Mouse (Mus musculus): Measurements from ENCODE around the gene Tnfaip8l2. TPM values are rescaled to one million over a fixed set of nuclear protein-coding genes. Genes with fewer than 3 reads are reported as not detected.

Tnfaip8l2 gene
- 4.8 and 4.9 TPM in 2 replicates for polyA plus RNA-seq (2012; rRNA removed)
- 5.7 and 6.1 TPM in 2 replicates for polyA plus RNA-seq (2014; fragmentation: Nextera tagmentation; extraction: Ambion mirVana)

GRCm38 (mm10) chr3:95141952-95142616, at the start of gene Tnfaip8l2:
Gene Tnfaip8l2 (minus strand): TSS chr3:95142360.
- DNase-seq (ENCODE audit: low read depth in 3 of 3, low spot score in 3 of 3) (no peak), ATAC-seq (ENCODE audit: insufficient read depth) (peak; percentile 72)
- Histone ChIP-seq H3K27me3 (ENCODE audit: control insufficient read depth, insufficient read depth, low read length) (no peaks in the 10 kb centered on the region), H3K4me2 (ENCODE audit: low read depth) (peak within 1 kb of the TSS; percentile 41), H3K4me3 (ENCODE audit: insufficient read depth in 1 of 2, low read depth in 2 of 2, low read length in 2 of 2) (peak within 1 kb of the TSS; percentile 37 to 41), H3K9ac (replicated peaks) (peak within 1 kb of the TSS; percentile 11; the same call in 1 of the 2 replicates), H3K36me3 (replicated peaks; ENCODE audit: control insufficient read depth, insufficient read depth, low read depth) (no peaks in the 10 kb centered on the region), H3K27ac (no peak within 1 kb of the TSS), H3K4me1 (replicated peaks; ENCODE audit: control insufficient read depth in 2 of 2, insufficient read depth in 2 of 2, low read length in 1 of 2) (peaks cover 7 to 8% of the 10 kb centered on the region in 2 experiments; a peak in 3 of 4 replicates), H3K9me3 (ENCODE audit: control insufficient read depth, low read length) (no peaks in the 10 kb centered on the region)
- WGBS (ENCODE audit: insufficient replicate concordance) = 44% methylated on average over 10 of the region's 10 CpGs
- no peak for TF ChIP-seq EP300 (IDR thresholded peaks at IDR 0.05; ENCODE audit: low read depth)
- TF ChIP-seq CTCF (IDR thresholded peaks at IDR 0.05; ENCODE audit: low read depth) = no peak

GRCm38 (mm10) chr3:95186888-95187287, 44.7 kb upstream of the Tnfaip8l2 start:
- WGBS (ENCODE audit: insufficient replicate concordance) = 86% methylated on average over 6 of the region's 6 CpGs
- H3K27ac ChIP-seq = no peak overlapping the region
- no peak for DNase-seq (ENCODE audit: low read depth in 3 of 3, low spot score in 3 of 3)
- H3K4me1 ChIP-seq (replicated peaks; ENCODE audit: control insufficient read depth in 2 of 2, insufficient read depth in 2 of 2, low read length in 1 of 2) = no peaks in the 10 kb centered on the region
- peaks cover 59% of the 10 kb centered on the region for H3K36me3 ChIP-seq (replicated peaks; ENCODE audit: control insufficient read depth, insufficient read depth, low read depth)
- no peaks in the 10 kb centered on the region for H3K27me3 ChIP-seq (ENCODE audit: control insufficient read depth, insufficient read depth, low read length)
- no peak overlapping the region for H3K4me2 ChIP-seq (ENCODE audit: low read depth)
- H3K9me3 ChIP-seq (ENCODE audit: control insufficient read depth, low read length) = no peaks in the 10 kb centered on the region
- TF ChIP-seq EP300 (IDR thresholded peaks at IDR 0.05; ENCODE audit: low read depth) (no peak), CTCF (IDR thresholded peaks at IDR 0.05; ENCODE audit: low read depth) (no peak)
- ATAC-seq (ENCODE audit: insufficient read depth) = no peak
- no peak overlapping the region for H3K9ac ChIP-seq (replicated peaks)
- no peak overlapping the region for H3K4me3 ChIP-seq (ENCODE audit: insufficient read depth in 1 of 2, low read depth in 2 of 2, low read length in 2 of 2)

- Histone ChIP-seq H3K36me3 (replicated peaks; ENCODE audit: control insufficient read depth, insufficient read depth, low read depth) (peaks cover 59% of the 10 kb centered on the region), H3K9ac (replicated peaks) (no peak overlapping the region), H3K4me3 (ENCODE audit: insufficient read depth in 1 of 2, low read depth in 2 of 2, low read length in 2 of 2) (no peak overlapping the region), H3K27me3 (ENCODE audit: control insufficient read depth, insufficient read depth, low read length) (no peaks in the 10 kb centered on the region), H3K27ac (no peak overlapping the region), H3K4me2 (ENCODE audit: low read depth) (no peak overlapping the region), H3K9me3 (ENCODE audit: control insufficient read depth, low read length) (no peaks in the 10 kb centered on the region), H3K4me1 (replicated peaks; ENCODE audit: control insufficient read depth in 2 of 2, insufficient read depth in 2 of 2, low read length in 1 of 2) (no peaks in the 10 kb centered on the region)
- no peak for ATAC-seq (ENCODE audit: insufficient read depth)
- no peak for DNase-seq (ENCODE audit: low read depth in 3 of 3, low spot score in 3 of 3)
- TF ChIP-seq CTCF (IDR thresholded peaks at IDR 0.05; ENCODE audit: low read depth) = no peak
- TF ChIP-seq EP300 (IDR thresholded peaks at IDR 0.05; ENCODE audit: low read depth) = no peak
- WGBS (ENCODE audit: insufficient replicate concordance) = 80% methylated on average over 2 of the region's 2 CpGs
Measured at GRCm38 (mm10) chr3:95186100-95186499, 43.9 kb upstream of the Tnfaip8l2 start.

- Histone ChIP-seq H3K4me3 (ENCODE audit: insufficient read depth in 1 of 2, low read depth in 2 of 2, low read length in 2 of 2) (no peak overlapping the region), H3K27ac (no peak overlapping the region), H3K36me3 (replicated peaks; ENCODE audit: control insufficient read depth, insufficient read depth, low read depth) (peaks cover 53% of the 10 kb centered on the region), H3K9me3 (ENCODE audit: control insufficient read depth, low read length) (no peaks in the 10 kb centered on the region), H3K4me2 (ENCODE audit: low read depth) (no peak overlapping the region), H3K9ac (replicated peaks) (no peak overlapping the region), H3K27me3 (ENCODE audit: control insufficient read depth, insufficient read depth, low read length) (no peaks in the 10 kb centered on the region), H3K4me1 (replicated peaks; ENCODE audit: control insufficient read depth in 2 of 2, insufficient read depth in 2 of 2, low read length in 1 of 2) (no peaks in the 10 kb centered on the region)
- ATAC-seq (ENCODE audit: insufficient read depth) (no peak), DNase-seq (ENCODE audit: low read depth in 3 of 3, low spot score in 3 of 3) (no peak)
- TF ChIP-seq EP300 (IDR thresholded peaks at IDR 0.05; ENCODE audit: low read depth) (no peak), CTCF (IDR thresholded peaks at IDR 0.05; ENCODE audit: low read depth) (no peak)
- 75% methylated on average over 9 of the region's 9 CpGs for WGBS (ENCODE audit: insufficient replicate concordance)
Measured at GRCm38 (mm10) chr3:95184796-95185577, 42.8 kb upstream of the Tnfaip8l2 start.

- Histone ChIP-seq H3K36me3 (replicated peaks; ENCODE audit: control insufficient read depth, insufficient read depth, low read depth) (peaks cover 22% of the 10 kb centered on the region), H3K4me3 (ENCODE audit: insufficient read depth in 1 of 2, low read depth in 2 of 2, low read length in 2 of 2) (no peak overlapping the region), H3K27ac (no peak overlapping the region), H3K4me2 (ENCODE audit: low read depth) (no peak overlapping the region), H3K9me3 (ENCODE audit: control insufficient read depth, low read length) (no peaks in the 10 kb centered on the region), H3K9ac (replicated peaks) (no peak overlapping the region), H3K4me1 (replicated peaks; ENCODE audit: control insufficient read depth in 2 of 2, insufficient read depth in 2 of 2, low read length in 1 of 2) (no peaks in the 10 kb centered on the region), H3K27me3 (ENCODE audit: control insufficient read depth, insufficient read depth, low read length) (no peaks in the 10 kb centered on the region)
- DNase-seq (ENCODE audit: low read depth in 3 of 3, low spot score in 3 of 3) (no peak), ATAC-seq (ENCODE audit: insufficient read depth) (no peak)
- no peak for TF ChIP-seq EP300 (IDR thresholded peaks at IDR 0.05; ENCODE audit: low read depth)
- no peak for TF ChIP-seq CTCF (IDR thresholded peaks at IDR 0.05; ENCODE audit: low read depth)
- 58% methylated on average over 1 of the region's 1 CpGs for WGBS (ENCODE audit: insufficient replicate concordance)
Measured at GRCm38 (mm10) chr3:95181841-95182240, 39.7 kb upstream of the Tnfaip8l2 start.

All from liver, embryonic 14.5 days (tissue).